In genomic region chr8:3261101-3261500, GRCm38 (mm10) we compare ENCODE assay signal across 17 mouse cellular contexts.
"Had no signal": no experiment of that assay in that cellular context is flagged by ENCODE, and none has a peak within 500 bp of the region (broad histone marks: within the 10 kb centered on the region; RNA-seq: fewer than 3 reads in every experiment).

No protein-coding gene starts in this region.

- H3K27ac ChIP-seq: limb, embryonic 10.5 days; limb, embryonic 13.5 days; liver, embryonic 13.5 days; lung, embryonic 15.5 days; macrophage; midbrain, embryonic 12.5 days; midbrain, embryonic 15.5 days; neural tube, embryonic 12.5 days; neural tube, embryonic 15.5 days had no signal

- H3K4me1 ChIP-seq: limb, embryonic 10.5 days; midbrain, embryonic 15.5 days; neural tube, embryonic 12.5 days had no signal

- DNase-seq: kidney, adult 18-20 months; kidney, adult 9 months; kidney, postnatal 14 days; kidney, postnatal 4 days; liver, embryonic 13.5 days; right cerebral cortex, adult 18-20 months; thymus, adult 2 months; thymus, postnatal 14 days; thymus, postnatal 4 days had no signal

- H3K9me3 ChIP-seq: limb, embryonic 10.5 days; liver, embryonic 13.5 days; lung, embryonic 15.5 days; midbrain, embryonic 12.5 days; midbrain, embryonic 15.5 days; neural tube, embryonic 12.5 days; neural tube, embryonic 15.5 days had no signal

- H3K9ac ChIP-seq: limb, embryonic 13.5 days; liver, embryonic 13.5 days; lung, embryonic 15.5 days; midbrain, embryonic 12.5 days; midbrain, embryonic 15.5 days; neural tube, embryonic 12.5 days; neural tube, embryonic 15.5 days had no signal

- H3K4me2 ChIP-seq: limb, embryonic 13.5 days; liver, embryonic 13.5 days; lung, embryonic 15.5 days; midbrain, embryonic 12.5 days; midbrain, embryonic 15.5 days; neural tube, embryonic 12.5 days; neural tube, embryonic 15.5 days had no signal

- H3K4me3 ChIP-seq: limb, embryonic 10.5 days; limb, embryonic 13.5 days; liver, embryonic 13.5 days; lung, embryonic 15.5 days; midbrain, embryonic 12.5 days; midbrain, embryonic 15.5 days; neural tube, embryonic 12.5 days; neural tube, embryonic 15.5 days had no signal

- H3K27me3 ChIP-seq: limb, embryonic 13.5 days; liver, embryonic 13.5 days; lung, embryonic 15.5 days; midbrain, embryonic 12.5 days; midbrain, embryonic 15.5 days; neural tube, embryonic 12.5 days; neural tube, embryonic 15.5 days had no signal
